Mouse (Mus musculus) embryonic fibroblast, embryonic 13.5 days (primary cell): ENCODE results near the gene Sycp1.

ENCODE experiments used
- CTCF ChIP-seq: IDR thresholded peaks from 2 replicates; pipeline ENCODE4 v1.5.1; 2011; ENCODE audit warnings: mild to moderate bottlenecking, control low read depth, low read length, moderate library complexity, borderline replicate concordance; ENCODE audit not compliant: insufficient read depth
- POLR2A ChIP-seq: IDR thresholded peaks from 2 replicates; pipeline ENCODE4 v1.6.1; 2011; ENCODE audit warnings: low read depth, mild to moderate bottlenecking, control low read depth, low read length, moderate library complexity

DNA sequence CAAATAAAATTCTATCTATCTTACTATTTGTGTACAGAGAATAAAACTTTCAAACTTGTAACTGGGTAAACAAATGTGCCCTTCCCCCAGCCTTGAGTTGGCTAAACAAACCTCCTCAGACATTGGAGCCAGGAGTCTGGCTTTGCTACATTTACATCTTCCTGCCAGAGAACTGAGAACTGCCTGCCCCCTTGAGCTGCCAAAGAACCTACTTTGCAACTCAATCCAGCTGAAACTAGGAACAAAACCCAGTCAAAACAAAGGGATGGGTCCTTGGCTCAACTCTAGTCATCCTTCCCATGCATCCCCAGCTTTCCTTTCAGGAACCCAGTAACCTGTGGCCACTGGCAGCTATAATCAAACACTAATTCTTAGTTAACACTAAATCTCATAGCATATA, 87.2 kb downstream of the Sycp1 start:
- no peak for TF ChIP-seq CTCF
- TF ChIP-seq POLR2A = no peak
